7 mouse cellular contexts compared by ENCODE assay signal in genomic region chr5:150262717-150263103, GRCm38 (mm10).
DNase-seq lines count a peak whose midpoint lies in the region; ATAC-seq lines count a peak whose summit lies in the region.

No protein-coding gene starts in this region.

- no peaks in the 10 kb centered on the region for H3K36me3 ChIP-seq in limb, embryonic 12.5 days
- H3K36me3 ChIP-seq in limb, embryonic 10.5 days, result no peaks in the 10 kb centered on the region
- H3K36me3 ChIP-seq in heart, embryonic 10.5 days, result no peaks in the 10 kb centered on the region
- no peaks in the 10 kb centered on the region for H3K36me3 ChIP-seq in limb, embryonic 15.5 days
- H3K36me3 ChIP-seq in stomach, embryonic 14.5 days (ENCODE audit: control insufficient read depth, insufficient read depth, low read length), result no peaks in the 10 kb centered on the region

- DNase-seq in limb, embryonic 10.5 days (ENCODE audit: low spot score), result no peak
- no peak for DNase-seq in heart, embryonic 10.5 days (ENCODE audit: low spot score)
- DNase-seq in urinary bladder, postnatal 10 days (ENCODE audit: low spot score), result no peak
- DNase-seq in embryo, embryonic 10.5 days (ENCODE audit: low spot score), result no peak

- no peaks in the 10 kb centered on the region for H3K9me3 ChIP-seq in limb, embryonic 12.5 days
- no peaks in the 10 kb centered on the region for H3K9me3 ChIP-seq in limb, embryonic 10.5 days (replicated peaks)
- no peaks in the 10 kb centered on the region for H3K9me3 ChIP-seq in heart, embryonic 10.5 days
- no peaks in the 10 kb centered on the region for H3K9me3 ChIP-seq in limb, embryonic 15.5 days
- H3K9me3 ChIP-seq in stomach, embryonic 14.5 days (ENCODE audit: control insufficient read depth, low read depth, low read length), result no peaks in the 10 kb centered on the region

- no peak for ATAC-seq in limb, embryonic 12.5 days (ENCODE audit: insufficient number of reproducible peaks, insufficient read depth, low FRiP score, low TSS enrichment, low read depth)
- no peak for ATAC-seq in limb, embryonic 15.5 days (ENCODE audit: insufficient number of reproducible peaks, low FRiP score, low TSS enrichment, low read depth)
- ATAC-seq in stomach, embryonic 14.5 days (ENCODE audit: insufficient number of reproducible peaks, insufficient read depth, low FRiP score, low read depth), result no peak

- H3K4me1 ChIP-seq in limb, embryonic 12.5 days (replicated peaks), result peaks cover 51% of the 10 kb centered on the region
- peaks cover 47% of the 10 kb centered on the region for H3K4me1 ChIP-seq in limb, embryonic 10.5 days
- H3K4me1 ChIP-seq in heart, embryonic 10.5 days, result peaks cover 21% of the 10 kb centered on the region
- peaks cover 44% of the 10 kb centered on the region for H3K4me1 ChIP-seq in limb, embryonic 15.5 days
- peaks cover 4% of the 10 kb centered on the region; the same call in 1 of the 2 replicates for H3K4me1 ChIP-seq in stomach, embryonic 14.5 days (ENCODE audit: control insufficient read depth, insufficient read depth, low read length)

- no peak overlapping the region for H3K27ac ChIP-seq in limb, embryonic 12.5 days
- H3K27ac ChIP-seq in limb, embryonic 10.5 days, result no peak overlapping the region
- H3K27ac ChIP-seq in heart, embryonic 10.5 days, result peak overlapping the region; percentile 69; the same call in 1 of the 2 replicates
- peak overlapping the region; percentile 63 for H3K27ac ChIP-seq in limb, embryonic 15.5 days
- H3K27ac ChIP-seq in stomach, embryonic 14.5 days (ENCODE audit: low read length), result no peak overlapping the region

- H3K4me2 ChIP-seq in limb, embryonic 12.5 days, result peak overlapping the region; percentile 3; the same call in 1 of the 2 replicates
- peak overlapping the region; percentile 25 for H3K4me2 ChIP-seq in limb, embryonic 15.5 days
- H3K4me2 ChIP-seq in stomach, embryonic 14.5 days (replicated peaks; ENCODE audit: low read depth, low read length), result 0 out of 2 replicates have a peak overlapping the region, but pooled peaks have one; percentile 20

- 44% methylated on average over 5 of the region's 5 CpGs for WGBS in limb, embryonic 12.5 days
- WGBS in limb, embryonic 10.5 days, result 68% methylated on average over 5 of the region's 5 CpGs
- 53% methylated on average over 5 of the region's 5 CpGs for WGBS in heart, embryonic 10.5 days
- 31% methylated on average over 5 of the region's 5 CpGs for whole genome bisulfite sequencing in limb, embryonic 15.5 days
- WGBS in stomach, embryonic 14.5 days, result 49% methylated on average over 5 of the region's 5 CpGs

- no peak overlapping the region for H3K9ac ChIP-seq in limb, embryonic 12.5 days (replicated peaks)
- no peak overlapping the region for H3K9ac ChIP-seq in limb, embryonic 15.5 days
- no peak overlapping the region for H3K9ac ChIP-seq in stomach, embryonic 14.5 days (replicated peaks; ENCODE audit: low read depth, low read length)

- H3K27me3 ChIP-seq in limb, embryonic 12.5 days, result 0 out of 2 replicates have a peak, but pooled peaks cover 7% of the 10 kb centered on the region
- peaks cover 15% of the 10 kb centered on the region; the same call in 1 of the 2 replicates for H3K27me3 ChIP-seq in limb, embryonic 10.5 days (ENCODE audit: low read depth, poor library complexity, severe bottlenecking)
- H3K27me3 ChIP-seq in heart, embryonic 10.5 days (ENCODE audit: insufficient read depth, poor library complexity, severe bottlenecking), result no peaks in the 10 kb centered on the region
- H3K27me3 ChIP-seq in limb, embryonic 15.5 days, result no peaks in the 10 kb centered on the region
- H3K27me3 ChIP-seq in stomach, embryonic 14.5 days (ENCODE audit: control insufficient read depth, insufficient read depth, low read length), result no peaks in the 10 kb centered on the region

- H3K4me3 ChIP-seq in limb, embryonic 12.5 days (replicated peaks), result no peak overlapping the region
- H3K4me3 ChIP-seq in limb, embryonic 10.5 days, result no peak overlapping the region
- no peak overlapping the region for H3K4me3 ChIP-seq in heart, embryonic 10.5 days
- peak overlapping the region; percentile 9; the same call in 1 of the 2 replicates for H3K4me3 ChIP-seq in limb, embryonic 15.5 days
- no peak overlapping the region for H3K4me3 ChIP-seq in stomach, embryonic 14.5 days (ENCODE audit: low read depth, low read length)

Comparison
In these comparisons a context has a peak if more than half of its experiments do, and no peak if none do; other contexts are left out.
1. H3K27ac ChIP-seq: peak in heart, embryonic 10.5 days (single experiment) and limb, embryonic 15.5 days (single experiment); none in limb, embryonic 12.5 days (single experiment), limb, embryonic 10.5 days (single experiment) and stomach, embryonic 14.5 days (single experiment).
2. Peak in every context shown above with its lines, with median percentiles within 50 percentile points of each other: H3K4me2 ChIP-seq.